Mouse (Mus musculus): ENCODE measurements around the gene Kctd15.

Gene Kctd15

DNA sequence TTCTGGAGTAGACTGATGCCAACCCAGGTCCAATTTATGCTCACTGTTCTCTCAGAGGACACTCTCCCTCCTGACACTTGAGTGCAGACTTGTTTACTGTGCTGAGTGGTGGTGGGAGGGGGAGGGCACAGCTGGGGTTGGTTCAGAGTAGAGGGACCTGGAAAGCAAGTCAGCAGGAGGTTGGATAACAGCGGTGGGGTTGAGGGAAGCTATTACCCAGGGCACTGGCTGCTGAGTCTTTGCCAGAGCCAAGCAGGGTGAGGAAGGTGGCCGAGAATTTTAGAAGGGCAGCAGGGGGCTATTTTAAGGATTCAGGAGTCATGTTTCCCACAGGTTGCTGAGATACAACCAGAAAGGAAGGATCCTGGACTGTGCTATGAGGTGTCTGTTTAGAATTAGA, 36.1 kb downstream of the Kctd15 start:
- DNase-seq (ENCODE audit: low spot score), result no peak

DNA sequence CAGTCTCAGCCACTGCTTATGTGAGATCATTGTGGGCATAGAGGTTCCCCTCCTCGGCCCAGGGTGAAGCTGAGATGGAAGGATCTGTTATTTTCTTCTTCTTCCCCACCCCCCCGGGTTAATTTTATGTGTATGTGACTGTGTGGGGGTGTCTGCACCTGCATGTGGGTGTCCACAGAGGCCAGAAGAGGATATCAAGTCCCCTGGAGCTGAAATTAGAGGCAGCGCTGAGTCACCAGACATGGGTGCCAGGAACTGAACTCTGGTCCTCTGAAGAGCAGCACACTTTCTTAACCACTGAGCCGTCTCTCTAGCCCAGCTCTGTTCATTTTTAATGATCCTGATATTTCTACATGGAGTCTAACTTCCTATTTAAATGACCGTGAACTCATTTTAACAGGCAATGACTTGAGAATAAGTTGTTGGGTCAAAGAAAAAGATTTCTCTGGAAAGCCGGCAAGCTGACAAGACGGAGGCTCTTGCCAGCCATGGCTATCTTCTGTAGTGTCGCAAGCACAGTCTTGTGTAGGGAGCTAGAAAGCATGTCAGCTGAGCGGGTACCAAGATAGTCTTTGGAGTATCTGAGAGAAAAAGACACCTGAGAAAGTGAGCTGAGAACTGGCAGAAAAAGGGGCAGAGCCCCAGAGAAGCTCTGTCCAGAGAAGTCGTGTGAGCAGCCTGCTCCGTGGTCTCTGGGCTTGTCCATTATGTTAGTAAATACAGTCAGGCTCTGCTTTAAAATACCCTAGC, 38.2 kb downstream of the Kctd15 start:
- DNase-seq (ENCODE audit: low spot score), result no peak

DNA sequence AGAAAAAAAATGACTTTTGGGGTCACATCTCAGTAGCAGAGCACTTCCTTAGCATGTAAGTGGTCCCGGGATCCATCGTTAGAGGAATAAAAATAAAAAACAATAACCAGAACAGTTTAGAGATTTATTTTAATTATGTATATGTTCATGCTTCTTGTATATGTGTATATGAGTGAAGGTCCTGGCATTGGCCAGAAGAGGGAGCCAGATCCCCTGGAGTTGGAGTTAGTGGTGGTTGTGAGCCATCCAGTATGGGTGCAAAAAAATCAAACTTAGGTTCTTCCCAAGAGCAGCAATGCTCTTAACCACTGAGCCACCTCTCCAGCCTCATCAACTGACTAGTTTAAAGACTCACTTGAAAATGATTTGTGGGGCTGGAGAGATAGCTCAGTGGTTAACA, 40.3 kb downstream of the Kctd15 start:
- DNase-seq (ENCODE audit: low spot score), result no peak

DNA sequence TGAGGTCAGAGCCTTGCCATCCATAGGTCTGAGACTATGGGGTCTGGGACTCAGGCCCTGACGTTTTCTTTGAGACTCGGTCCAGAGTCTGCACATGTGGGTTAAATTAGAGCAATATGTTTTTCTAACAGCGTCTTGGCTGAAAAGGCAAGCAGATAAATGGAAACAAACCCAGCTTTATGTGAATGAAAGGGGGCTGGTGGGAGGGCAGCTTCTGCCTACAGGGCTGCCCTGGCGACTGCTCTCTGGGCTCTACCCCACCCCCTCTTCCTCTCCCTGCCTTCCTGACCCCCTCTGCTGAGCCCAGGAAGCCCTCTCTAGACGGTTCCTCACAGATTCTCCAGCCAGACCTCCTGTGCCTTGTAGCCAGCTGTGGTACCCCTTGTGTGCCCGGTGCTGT, 46.1 kb downstream of the Kctd15 start:
- no peak for DNase-seq (ENCODE audit: low spot score)

DNA sequence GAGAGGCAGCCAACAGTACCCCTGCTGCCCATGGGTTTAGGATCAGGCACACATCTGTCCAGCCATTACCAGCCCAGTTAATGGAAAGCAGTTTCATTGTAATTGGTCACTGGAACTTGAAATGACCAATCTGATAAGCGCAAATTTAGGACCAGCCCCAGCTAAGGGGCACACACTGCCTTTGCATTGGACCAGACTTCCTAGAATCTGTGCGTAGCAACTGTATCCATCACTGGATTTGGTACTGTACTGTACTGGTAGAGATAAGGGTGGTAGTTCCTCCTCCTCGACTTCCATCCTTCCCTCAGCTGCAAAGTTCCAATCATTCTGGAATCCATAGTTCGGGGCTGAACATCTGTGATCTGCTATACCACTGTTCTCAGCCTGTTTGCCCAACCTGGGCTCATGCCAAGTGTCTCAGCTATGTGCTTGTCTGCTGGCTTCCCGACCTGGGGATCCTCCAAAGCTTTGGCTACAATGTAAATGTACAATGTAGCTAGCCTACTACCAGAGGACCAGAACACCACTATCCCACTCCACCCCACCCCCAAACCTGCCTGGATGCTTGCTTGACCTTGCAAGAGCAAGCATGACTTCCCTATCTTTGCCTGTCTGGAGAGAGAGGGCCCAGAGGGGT, 49.1 kb downstream of the Kctd15 start:
- no peak for DNase-seq (ENCODE audit: low spot score)

- no peak for DNase-seq (ENCODE audit: low spot score)
These were observed 49.8 kb downstream of the Kctd15 start for GRCm38 (mm10) chr7:34606729-34607128.

GRCm38 (mm10) chr7:34606051-34606450, 50.5 kb downstream of the Kctd15 start:
- DNase-seq (ENCODE audit: low spot score), result no peak

DNA sequence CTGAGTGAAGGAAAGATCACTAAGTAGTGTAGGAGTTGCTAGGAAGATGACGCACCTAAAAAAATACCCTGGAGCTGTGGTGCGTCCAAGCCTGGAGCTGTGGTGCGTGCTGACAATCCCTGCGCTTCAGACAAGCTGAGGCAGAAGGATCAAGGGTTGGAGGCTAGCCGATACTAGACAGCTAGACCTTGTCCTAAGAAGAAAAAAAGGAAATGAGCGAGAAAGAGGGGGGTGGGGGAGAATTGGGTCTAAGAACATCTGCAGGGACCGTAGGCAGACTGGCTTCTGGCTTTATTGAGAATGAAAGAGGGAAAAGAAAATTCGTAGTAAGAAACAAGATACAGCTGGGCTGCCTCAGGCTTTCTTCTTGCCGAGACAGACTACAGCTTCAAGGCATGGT, 58.0 kb downstream of the Kctd15 start:
- DNase-seq (ENCODE audit: low spot score), result no peak

DNA sequence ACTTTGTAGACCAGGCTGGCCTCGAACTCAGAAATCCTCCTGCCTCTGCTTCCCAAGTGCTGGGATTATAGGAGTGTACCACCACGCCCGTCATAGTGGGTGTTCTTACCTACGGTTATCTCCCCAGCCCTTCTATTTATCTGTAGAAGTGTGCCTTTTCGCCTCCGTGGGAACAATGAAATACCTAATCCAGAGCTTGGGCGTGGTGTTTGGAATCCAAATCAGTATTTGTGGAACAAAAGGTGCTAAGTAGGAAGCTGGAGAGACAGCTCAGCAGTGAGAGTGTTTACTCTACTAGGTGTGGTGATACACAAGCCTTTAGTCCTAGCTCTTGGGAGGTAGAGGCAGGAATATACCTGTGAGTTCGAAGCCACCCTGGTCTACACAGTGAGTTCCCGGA, 58.5 kb downstream of the Kctd15 start:
- DNase-seq (ENCODE audit: low spot score), result no peak

GRCm38 (mm10) chr7:34596531-34597235, 59.8 kb downstream of the Kctd15 start:
- DNase-seq (ENCODE audit: low spot score), result no peak

DNA sequence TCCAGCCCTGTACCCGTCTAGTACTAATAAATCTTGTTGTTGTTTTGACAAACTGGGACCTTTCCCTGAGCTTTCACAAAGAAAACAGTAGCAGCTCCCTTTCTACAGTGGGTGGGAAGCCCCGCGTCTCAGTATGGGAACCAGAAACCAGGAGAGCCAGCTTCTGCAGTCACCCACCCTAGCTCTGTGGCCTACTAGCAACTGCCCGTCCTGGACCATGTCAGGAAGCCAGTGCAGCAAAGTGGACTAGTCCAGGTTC, 61.3 kb downstream of the Kctd15 start:
- no peak for DNase-seq (ENCODE audit: low spot score)

DNA sequence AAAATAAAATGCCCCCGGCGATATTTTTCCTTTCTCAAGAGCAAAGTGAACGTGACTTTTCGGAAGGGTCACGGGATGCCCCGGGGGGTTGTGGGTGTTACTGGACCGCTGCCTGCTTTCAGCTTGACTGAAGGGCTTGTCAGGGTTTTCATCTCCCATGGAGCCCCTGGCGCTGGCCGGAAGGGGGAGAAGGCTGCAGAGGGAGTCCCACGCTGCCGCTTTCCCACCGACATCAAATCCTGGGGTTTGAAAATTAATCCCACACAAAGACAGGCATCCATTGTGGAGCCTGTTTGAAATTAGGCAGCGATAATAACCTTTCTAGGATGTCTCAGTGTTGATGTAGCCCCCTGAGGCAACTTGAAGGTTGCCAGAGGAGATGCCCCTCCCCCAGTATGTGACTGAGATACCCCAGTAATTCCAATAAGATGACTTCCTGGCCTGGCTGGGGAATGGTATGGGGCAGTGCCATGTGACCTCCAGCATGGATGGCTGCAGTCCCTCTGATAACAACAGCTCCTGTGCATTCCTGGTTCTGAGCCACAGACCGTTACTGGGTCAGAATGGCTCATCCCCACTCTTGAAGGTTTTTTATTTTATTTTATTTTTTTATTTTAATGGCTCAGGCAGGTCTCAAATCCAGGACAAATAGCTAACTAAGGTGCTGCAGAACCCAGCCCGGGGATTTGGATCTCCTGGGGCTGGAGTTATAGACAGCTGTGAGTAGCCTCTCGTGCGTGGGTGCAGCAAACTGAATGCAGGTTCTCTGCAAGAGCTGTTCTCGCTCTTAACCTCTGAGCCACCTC, 61.8 kb downstream of the Kctd15 start:
- peak; percentile 3 for DNase-seq (ENCODE audit: low spot score)

DNA sequence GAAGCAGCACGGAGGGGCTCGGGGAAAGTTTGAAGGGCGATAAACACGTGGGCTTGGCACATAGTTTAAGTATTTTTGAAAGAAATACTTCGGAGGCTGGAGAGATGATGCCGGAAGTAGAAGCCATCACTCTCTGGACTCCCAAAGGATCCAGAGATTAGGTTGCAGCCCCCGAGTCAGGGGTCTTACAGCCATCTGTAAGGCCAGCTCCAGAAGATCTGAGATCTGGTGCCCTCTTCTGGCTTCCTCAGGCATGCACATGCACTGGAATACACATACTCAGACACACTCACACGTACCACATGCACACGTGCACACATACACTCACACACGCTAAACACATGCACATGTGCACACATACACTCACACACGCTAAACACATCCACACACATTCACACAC, 65.8 kb downstream of the Kctd15 start:
- no peak for DNase-seq (ENCODE audit: low spot score)

Data from adipocyte (in vitro differentiated cells).